Mouse (Mus musculus): ENCODE data around the gene Cbr4.

DNA sequence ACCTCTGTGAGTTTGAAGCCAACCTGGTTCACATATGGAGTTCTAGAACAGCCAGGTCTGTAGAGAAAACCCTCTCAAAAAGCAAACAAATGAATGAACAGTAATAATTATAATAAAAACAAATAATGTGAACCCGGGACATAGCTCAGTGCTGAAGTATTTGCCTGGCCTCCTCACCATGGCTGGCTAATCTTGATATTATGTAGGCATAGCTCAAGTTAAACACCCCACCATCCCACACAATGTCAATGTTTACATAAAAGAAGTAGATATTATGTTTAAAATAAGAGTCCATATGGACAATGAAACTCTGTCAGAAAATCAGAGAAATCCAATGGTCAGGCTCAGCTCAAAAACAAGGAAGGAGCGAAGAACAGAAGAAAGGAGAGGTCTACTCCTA is 39.4 kb upstream of the Cbr4 start:
- no peak for TF ChIP-seq CTCF (IDR thresholded peaks at IDR 0.05; ENCODE audit: low read depth)
- no peak for TF ChIP-seq EP300 (IDR thresholded peaks at IDR 0.05; ENCODE audit: low read depth)

All from liver, embryonic 14.5 days (tissue).